Mouse (Mus musculus) layer of hippocampus, adult 9-10 months (tissue): ENCODE results near the gene Mapk8ip1.

Experiments used
- DNase-seq: peaks from one replicate; pipeline ENCODE4 v3.0.0; 2022; ENCODE audit warnings: low spot score

The Mapk8ip1 gene

DNA sequence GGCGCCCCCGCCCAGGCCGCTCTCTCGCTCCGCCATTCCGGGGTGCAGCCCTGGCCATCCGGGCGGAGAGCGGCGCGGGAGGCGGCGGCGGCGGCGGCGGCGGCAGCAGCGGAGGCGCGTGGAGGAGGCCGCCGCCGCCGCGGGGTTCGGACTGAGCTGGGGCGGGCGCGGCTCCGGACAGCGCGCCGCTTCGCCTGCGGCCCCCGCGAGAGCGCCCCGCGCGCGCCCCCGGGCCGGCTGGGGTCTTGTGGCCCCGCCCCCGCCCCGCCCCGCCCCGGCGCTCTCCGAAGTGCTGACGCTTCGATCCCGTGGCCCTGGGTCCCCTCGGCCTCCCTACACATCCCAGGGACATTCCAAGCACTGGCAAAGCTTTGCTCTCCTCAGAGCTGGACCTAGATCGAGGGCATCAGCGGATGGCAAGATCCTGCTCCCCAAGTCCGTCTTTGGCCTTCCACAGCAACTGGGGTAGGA is at the start of gene Mapk8ip1:
TSS of gene Mapk8ip1 (minus strand) at position 173 of the 471 bp plus-strand sequence.
- no peak for DNase-seq

GRCm38 (mm10) chr2:92447121-92447740 is 46.2 kb upstream of the Mapk8ip1 start:
- no peak for DNase-seq

- no peak for DNase-seq
These were observed 45.6 kb upstream of the Mapk8ip1 start for GRCm38 (mm10) chr2:92446656-92447055.

DNA sequence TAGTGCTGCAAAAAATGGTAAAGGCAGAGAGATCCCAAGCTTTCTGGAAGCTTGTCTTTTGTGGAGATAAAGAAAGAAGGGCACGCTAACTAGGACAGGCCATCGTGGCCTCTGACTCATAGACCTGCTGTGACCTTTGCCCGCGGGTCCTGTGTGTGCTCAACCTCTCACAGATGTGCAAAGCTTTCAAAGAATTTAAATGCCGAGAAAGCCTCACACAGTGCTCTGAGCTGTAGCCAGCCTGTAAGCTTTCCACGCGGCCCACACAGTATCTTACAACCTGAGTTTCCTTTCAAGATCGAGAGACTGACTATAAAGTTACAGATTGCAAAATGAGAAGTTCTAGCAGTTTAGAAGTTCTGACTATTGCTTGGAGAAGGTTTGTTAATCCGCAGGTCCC is 44.8 kb upstream of the Mapk8ip1 start:
- DNase-seq: no peak

DNA sequence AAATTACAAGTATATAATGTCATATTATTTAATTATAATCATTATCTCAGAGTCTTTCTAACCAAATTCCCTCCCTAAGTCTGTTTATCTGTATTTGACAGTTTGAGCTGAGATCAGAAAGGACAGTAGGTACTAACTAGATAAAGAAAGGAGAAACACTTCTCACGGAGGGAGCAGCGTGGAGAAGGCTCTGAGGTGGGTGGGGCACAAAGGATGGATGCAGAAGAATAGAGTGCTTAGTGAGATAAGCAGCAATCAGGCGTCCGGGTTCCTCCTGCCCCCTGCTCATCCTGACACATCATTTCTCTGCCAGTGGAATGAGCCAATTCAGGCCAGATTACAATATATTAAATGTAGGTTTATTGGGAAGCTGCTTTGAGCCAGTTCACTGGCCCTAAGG is 43.3 kb upstream of the Mapk8ip1 start:
- no peak for DNase-seq

DNA sequence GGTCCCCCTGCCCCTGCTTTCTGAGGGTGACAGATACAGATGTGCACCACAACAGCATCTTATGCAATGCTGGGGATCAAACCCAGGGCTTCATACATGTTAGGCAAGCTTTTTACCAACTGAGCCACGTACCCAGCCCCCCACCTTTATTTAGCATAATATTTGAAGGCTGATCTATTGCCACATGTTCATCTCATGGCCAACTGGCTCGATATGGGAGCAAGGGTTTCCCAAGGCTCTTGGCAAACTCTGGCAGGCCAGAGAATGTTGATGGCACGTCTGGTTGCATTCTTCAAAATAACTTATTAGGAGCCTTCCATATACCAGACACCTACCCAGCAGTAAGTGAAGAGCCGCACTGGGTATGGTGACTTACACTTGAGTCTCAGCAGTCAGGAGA is 42.2 kb upstream of the Mapk8ip1 start:
- no peak for DNase-seq

DNA sequence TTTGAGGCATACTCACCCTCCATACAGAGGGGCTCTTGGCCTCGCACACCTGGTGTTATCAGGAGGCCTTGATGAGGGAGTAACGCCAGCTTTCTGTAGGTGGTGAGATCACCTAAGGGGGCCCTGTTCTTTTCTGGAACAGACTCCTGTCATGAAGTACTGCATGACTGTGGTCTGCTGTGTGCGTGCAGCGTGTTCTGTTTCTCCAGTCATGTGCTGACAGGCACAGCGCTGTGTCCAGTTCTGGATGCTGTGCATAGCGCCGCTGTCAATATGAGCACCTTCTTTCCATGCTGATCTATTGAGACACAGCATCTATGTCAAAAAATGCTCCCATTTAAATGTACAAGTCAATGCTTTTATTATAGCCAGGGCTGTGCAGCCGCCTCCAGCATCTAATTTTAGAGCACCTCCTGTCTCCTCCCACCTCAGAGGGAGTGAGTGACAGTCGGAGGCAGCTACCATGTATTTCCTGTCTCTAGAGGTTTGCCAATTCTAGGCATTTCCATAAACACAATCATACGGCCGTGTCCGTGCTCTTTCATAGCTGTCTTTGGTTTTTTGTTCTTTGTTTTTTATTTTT is 41.4 kb upstream of the Mapk8ip1 start:
- DNase-seq: no peak

DNA sequence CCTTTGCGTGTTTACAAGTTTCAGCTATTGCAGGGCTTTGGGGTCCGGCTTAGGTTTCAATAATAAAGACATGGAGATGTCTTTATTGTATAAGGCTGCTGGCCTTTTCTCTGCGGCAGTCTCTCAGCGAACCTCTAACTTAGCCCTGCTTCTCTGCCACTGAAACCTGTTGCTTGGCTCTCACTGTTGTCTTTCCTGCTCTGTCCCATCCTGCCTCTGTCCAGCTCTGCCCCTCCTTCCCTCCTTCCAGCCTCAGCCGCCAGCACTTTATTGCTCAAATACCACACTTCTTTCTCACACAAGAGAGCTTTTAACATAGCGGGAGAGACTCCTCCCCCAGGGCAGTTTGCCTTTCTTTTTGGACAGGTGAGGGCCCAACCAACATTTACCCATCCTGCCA is 39.4 kb upstream of the Mapk8ip1 start:
- DNase-seq: no peak

GRCm38 (mm10) chr2:92438567-92438966 is 37.5 kb upstream of the Mapk8ip1 start:
- no peak for DNase-seq

DNA sequence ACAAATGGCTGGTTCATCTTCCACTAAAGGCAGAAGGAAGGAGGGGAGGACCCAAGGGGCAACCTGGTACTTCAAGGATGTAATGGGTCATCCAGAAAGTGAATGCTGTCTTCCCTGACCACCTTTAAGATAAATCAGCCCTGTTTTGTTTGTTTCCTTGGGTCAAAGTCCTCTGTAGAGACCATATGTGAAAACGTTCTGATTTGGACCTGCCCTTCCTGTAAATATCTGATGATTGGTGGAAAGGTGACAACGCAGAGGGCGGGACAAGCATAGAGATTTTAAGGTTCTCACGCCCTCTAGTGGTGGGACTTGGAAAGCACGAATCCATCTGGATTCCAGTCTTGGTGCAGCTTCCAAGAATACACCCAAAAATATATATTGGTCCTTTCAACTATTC is 36.8 kb upstream of the Mapk8ip1 start:
- peak; percentile 91 for DNase-seq

DNA sequence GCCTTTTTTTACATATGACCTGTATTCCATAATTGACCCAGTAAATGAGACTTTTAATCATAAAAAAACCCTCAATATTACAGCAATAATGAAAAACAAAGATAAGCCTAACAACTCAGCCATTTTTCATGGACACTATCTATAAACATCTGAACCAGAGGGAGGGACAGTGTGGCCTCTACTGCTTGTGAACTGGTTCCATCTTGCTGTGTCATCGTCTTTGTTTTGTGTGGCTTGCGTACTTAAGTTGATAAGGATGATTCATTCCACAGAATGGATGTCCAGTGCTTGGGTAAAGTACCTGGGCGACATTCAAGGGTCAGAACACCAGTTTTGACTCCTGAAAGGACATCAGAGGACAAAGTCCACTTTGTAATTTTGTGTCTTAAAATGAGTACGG is 36.3 kb upstream of the Mapk8ip1 start:
- no peak for DNase-seq

DNA sequence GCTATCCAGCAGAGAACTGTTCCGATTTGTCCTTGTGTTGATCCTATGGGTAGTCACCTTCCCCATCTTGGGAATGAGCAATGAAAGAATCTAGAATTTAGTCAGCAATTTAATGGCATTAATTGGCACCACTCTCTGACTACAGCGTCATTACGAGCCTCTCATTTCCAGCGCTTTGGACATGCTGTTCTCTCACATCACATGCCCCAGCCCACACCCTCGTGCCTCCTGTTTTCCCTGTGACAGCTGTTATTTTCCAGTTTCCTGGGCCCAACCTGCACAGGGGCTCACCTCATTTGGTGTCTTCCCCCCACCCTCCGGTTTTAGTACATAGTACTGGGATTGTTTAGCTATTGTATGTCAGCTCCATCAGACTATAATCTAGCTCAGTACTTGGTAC is 34.0 kb upstream of the Mapk8ip1 start:
- DNase-seq: no peak

- DNase-seq: no peak
These were observed 33.3 kb upstream of the Mapk8ip1 start for GRCm38 (mm10) chr2:92434375-92434745.

DNA sequence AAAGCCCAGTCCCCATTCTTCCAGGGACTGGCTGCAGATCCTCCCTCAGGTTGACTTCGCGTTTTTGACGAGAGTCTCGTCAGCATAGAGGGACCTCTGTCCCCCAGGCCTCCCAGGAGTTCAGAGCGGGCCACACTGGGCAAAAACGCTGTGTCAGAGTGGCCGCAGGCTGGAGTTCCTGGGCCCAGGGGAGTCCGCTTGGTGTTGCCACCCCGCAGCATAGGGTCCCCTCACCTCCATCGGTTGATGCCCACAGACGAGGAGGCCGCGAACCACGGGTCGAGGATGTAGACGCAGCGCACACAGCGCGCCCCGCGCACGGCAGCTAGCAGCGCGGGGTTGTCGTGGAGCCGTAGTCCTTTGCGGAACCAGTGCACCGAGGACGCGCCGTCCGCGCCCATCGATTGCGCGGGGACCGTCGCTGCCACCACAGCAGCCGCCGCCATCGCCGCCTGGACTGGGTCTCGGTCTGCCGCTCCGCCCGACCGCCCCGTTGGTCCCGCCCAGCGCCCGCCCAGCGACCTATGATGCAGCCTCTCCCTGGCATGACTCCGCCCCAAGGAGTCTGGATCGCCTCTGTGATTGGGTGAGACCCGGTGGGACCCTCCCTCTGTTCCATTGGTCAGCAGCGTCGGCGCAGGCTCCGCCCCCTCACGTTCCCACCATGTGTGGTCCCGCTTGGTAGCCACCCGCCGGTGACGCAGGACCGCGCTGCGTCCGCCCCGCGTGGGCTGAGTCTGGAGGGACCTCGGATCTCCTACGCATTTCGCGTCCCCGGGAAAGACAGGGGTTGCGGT is 32.7 kb upstream of the Mapk8ip1 start, which contains the start of gene Cry2:
TSS of gene Cry2 (minus strand) at position 466 of the 797 bp plus-strand sequence.
- DNase-seq: peak; percentile 97

- DNase-seq: no peak
These were observed 31.5 kb upstream of the Mapk8ip1 start for GRCm38 (mm10) chr2:92432299-92433295.

- DNase-seq: no peak
These were observed 30.6 kb upstream of the Mapk8ip1 start for GRCm38 (mm10) chr2:92431611-92432179.

GRCm38 (mm10) chr2:92430723-92431541 is 29.9 kb upstream of the Mapk8ip1 start:
- no peak for DNase-seq

DNA sequence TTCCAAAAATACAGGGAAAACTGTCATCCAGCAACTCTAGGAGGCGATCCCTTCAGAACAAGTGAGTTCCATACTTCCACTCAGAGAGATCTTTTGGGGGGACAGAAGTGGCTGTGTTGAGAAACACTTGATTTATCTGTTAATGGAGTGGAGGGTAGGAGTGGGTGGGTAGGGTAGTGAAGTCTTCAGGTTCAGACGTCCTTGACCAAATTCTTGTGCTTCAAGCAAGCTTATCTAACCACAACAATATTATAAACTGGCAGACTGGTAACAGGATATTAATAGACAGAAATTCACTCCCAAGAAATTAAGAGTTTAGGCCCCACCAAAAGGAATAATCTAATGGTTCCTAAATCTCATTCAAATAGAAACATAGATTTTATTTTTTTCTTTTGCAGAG is 29.0 kb upstream of the Mapk8ip1 start:
- DNase-seq: no peak

- DNase-seq: peak; percentile 57
These were observed 26.8 kb upstream of the Mapk8ip1 start for GRCm38 (mm10) chr2:92427882-92428281.

- no peak for DNase-seq
These were observed 25.4 kb upstream of the Mapk8ip1 start for GRCm38 (mm10) chr2:92426426-92426825.

GRCm38 (mm10) chr2:92425366-92425765 is 24.3 kb upstream of the Mapk8ip1 start:
- DNase-seq: no peak
